Mouse (Mus musculus): Measurements from ENCODE around the gene Emp3.

GRCm38 (mm10) chr7:45869107-45869670 is 52.0 kb downstream of the Emp3 start:
- no peak for TF ChIP-seq CTCF (IDR thresholded peaks at IDR 0.05)
- TF ChIP-seq EP300 (IDR thresholded peaks at IDR 0.05): no peak

All from lung, postnatal 0 days (tissue).